Mouse (Mus musculus) stomach, embryonic 15.5 days (tissue): Measurements from ENCODE around the gene Cic. TPM values are rescaled to one million over a fixed set of nuclear protein-coding genes. Genes with fewer than 3 reads are reported as not detected.

Experiments
- ATAC-seq: fragments of 200-750 bp; cut with Nextera tagmentation; 2 replicates; pipeline ENCODE4 v1.8.0; 2017; ENCODE audit warnings: low read depth, moderate number of reproducible peaks, moderate TSS enrichment; ENCODE audit not compliant: insufficient read depth, low FRiP score
- H3K27ac ChIP-seq: fragments of 300-500 bp; sonication (generic); 2 replicates; pipeline ENCODE4 v1.5.1; 2015; ENCODE audit warnings: mild to moderate bottlenecking, inconsistent platforms
- H3K27me3 ChIP-seq: fragments of 300-500 bp; sonication (generic); replicated peaks from 2 replicates; pipeline ENCODE4 v1.6.1; 2015; ENCODE audit warnings: inconsistent platforms
- H3K36me3 ChIP-seq: fragments of 300-500 bp; sonication (generic); 2 replicates; pipeline ENCODE4 v1.6.1; 2015; ENCODE audit warnings: inconsistent platforms
- H3K4me1 ChIP-seq: fragments of 300-500 bp; sonication (generic); 2 replicates; pipeline ENCODE4 v1.6.1; 2015; ENCODE audit warnings: inconsistent platforms
- H3K4me2 ChIP-seq: fragments of 300-500 bp; sonication (generic); 2 replicates; pipeline ENCODE4 v1.6.1; 2015; ENCODE audit warnings: mild to moderate bottlenecking, inconsistent platforms
- H3K4me3 ChIP-seq: fragments of 300-500 bp; sonication (generic); replicated peaks from 2 replicates; pipeline ENCODE4 v1.5.1; 2015; ENCODE audit warnings: inconsistent platforms
- H3K9ac ChIP-seq: fragments of 300-500 bp; sonication (generic); 2 replicates; pipeline ENCODE4 v1.6.1; 2015; ENCODE audit warnings: inconsistent platforms
- H3K9me3 ChIP-seq: fragments of 300-500 bp; sonication (generic); 2 replicates; pipeline ENCODE4 v1.6.1; 2016; ENCODE audit warnings: inconsistent platforms
- WGBS: fragments of 180-500 bp; shearing (Covaris S2); methylation state at CpG from one replicate; pipeline ENCODE4 v1.1.7; 2015; 5-methylcytosine and 5-hydroxymethylcytosine counted together
- polyA plus RNA-seq: library from polyadenylated mRNA; unstranded; fragments of >200 nt; fragmentation: Nextera tagmentation; extraction: Ambion mirVana; gene quantifications from 2 replicates; pipeline ENCODE4 v1.2.1, GENCODE M21; 2015

The Cic gene
- polyA plus RNA-seq, 1 experiment from 2014 or later: 36.4 TPM

- ATAC-seq: no peak
- Histone ChIP-seq H3K9ac (0 out of 2 replicates have a peak overlapping the region, but pooled peaks have one; percentile 96), H3K4me2 (peak overlapping the region; percentile 92), H3K4me1 (peaks cover 47% of the 10 kb centered on the region), H3K27ac (peak overlapping the region; percentile 99; the same call in 1 of the 2 replicates), H3K9me3 (no peaks in the 10 kb centered on the region), H3K27me3 (no peaks in the 10 kb centered on the region), H3K36me3 (peaks cover 21% of the 10 kb centered on the region), H3K4me3 (peak overlapping the region; percentile 99)
- 28% methylated on average over 4 of the region's 4 CpGs for WGBS
Observed at GRCm38 (mm10) chr7:25246759-25247137, 20.8 kb upstream of the Cic start.

GRCm38 (mm10) chr7:25247498-25247897 lies 20.0 kb upstream of the Cic start:
- WGBS: 14% methylated on average over 3 of the region's 3 CpGs

GRCm38 (mm10) chr7:25248018-25248647 lies 19.4 kb upstream of the Cic start:
- peaks cover 17% of the 10 kb centered on the region for H3K36me3 ChIP-seq
- H3K27me3 ChIP-seq: no peaks in the 10 kb centered on the region
- 1% methylated on average over 18 of the region's 18 CpGs for whole genome bisulfite sequencing
- H3K9me3 ChIP-seq: no peaks in the 10 kb centered on the region
- peak overlapping the region; percentile 92 for H3K4me2 ChIP-seq
- H3K9ac ChIP-seq: peak overlapping the region; percentile 96
- peaks cover 49% of the 10 kb centered on the region for H3K4me1 ChIP-seq
- ATAC-seq: no peak
- H3K27ac ChIP-seq: peak overlapping the region; percentile 99
- H3K4me3 ChIP-seq: peak overlapping the region; percentile 99

More at GRCm38 (mm10) chr7:25247498-25247897, 20.0 kb upstream of the Cic start:
- H3K27me3 ChIP-seq: no peaks in the 10 kb centered on the region
- peak overlapping the region; percentile 96 for H3K9ac ChIP-seq
- no peak for ATAC-seq
- peak overlapping the region; percentile 92 for H3K4me2 ChIP-seq
- no peaks in the 10 kb centered on the region for H3K9me3 ChIP-seq
- H3K27ac ChIP-seq: peak overlapping the region; percentile 99
- peak overlapping the region; percentile 99 for H3K4me3 ChIP-seq
- peaks cover 49% of the 10 kb centered on the region for H3K4me1 ChIP-seq
- peaks cover 21% of the 10 kb centered on the region for H3K36me3 ChIP-seq

DNA sequence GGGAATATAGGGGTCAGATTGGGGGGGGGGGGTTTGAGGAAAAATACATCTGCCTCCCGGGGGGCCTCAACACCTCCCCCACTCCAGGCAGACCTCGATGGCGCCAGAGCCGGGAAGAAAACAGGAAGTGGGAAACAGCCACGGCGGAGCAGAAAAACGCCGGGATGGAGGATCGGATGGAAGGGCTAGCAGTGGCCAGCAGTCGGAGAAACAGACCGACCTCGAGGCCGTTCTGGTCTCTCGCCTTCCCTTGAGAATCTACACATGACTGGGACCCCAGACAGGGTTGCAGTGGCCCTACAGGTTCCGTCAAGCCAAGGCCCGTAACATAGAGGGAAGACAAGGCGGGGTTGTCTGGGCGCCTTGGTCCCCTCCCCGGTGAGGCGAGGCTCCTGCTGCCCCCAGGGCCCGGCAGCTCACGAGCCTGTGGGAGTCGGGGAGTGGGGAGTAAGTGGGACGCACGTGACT lies 18.6 kb upstream of the Cic start:
- peak overlapping the region; percentile 99 for H3K4me3 ChIP-seq
- H3K36me3 ChIP-seq: peaks cover 13% of the 10 kb centered on the region
- 0% methylated on average over 25 of the region's 25 CpGs for WGBS
- peak overlapping the region; percentile 99 for H3K27ac ChIP-seq
- H3K9ac ChIP-seq: peak overlapping the region; percentile 96
- peaks cover 49% of the 10 kb centered on the region for H3K4me1 ChIP-seq
- no peaks in the 10 kb centered on the region for H3K9me3 ChIP-seq
- peak; percentile 5; the same call in 1 of the 2 replicates for ATAC-seq
- H3K4me2 ChIP-seq: peak overlapping the region; percentile 92
- H3K27me3 ChIP-seq: no peaks in the 10 kb centered on the region

DNA sequence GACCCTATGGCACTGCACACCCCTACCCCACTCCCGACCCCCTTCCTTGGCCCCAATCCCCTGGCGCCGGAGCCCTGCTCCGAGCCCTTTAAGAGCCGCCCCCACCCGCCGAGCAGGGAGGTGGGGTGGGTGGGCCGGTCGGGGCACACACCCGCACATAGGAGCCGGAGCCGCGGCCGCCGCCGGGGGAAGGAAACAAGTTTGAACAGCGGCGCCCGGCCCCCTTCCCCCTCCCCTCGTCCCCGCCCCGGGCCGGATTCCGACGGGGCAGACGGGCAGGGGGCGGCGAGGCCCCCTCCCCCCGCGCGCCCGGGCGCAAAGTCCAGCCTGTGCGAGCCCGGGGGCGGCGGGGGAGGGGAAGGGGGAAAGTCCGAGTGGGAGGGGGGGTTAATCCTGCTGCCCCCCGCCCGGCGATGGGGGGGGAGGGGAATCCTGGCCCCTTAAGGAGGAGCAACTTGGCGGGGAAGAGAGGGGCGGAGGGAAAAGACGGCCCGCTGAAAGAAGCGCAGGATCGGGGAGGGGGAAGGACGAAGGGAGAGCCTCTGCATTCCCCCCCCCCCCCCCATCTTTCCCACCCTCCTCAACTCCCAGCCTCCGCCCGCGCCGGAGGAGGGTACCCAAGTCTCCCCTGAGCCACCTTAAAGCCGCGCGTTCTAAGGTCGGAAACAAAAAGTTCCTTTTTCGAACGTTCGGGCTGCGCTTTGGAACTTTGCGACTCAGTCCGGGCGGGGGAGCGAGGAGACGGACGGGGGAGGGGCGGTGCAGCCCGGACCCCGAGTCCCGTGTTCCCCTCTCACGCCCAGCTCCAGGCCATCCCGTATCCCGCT lies 18.0 kb upstream of the Cic start:
- Histone ChIP-seq H3K4me1 (peaks cover 44% of the 10 kb centered on the region), H3K4me3 (peak overlapping the region; percentile 99), H3K27me3 (no peaks in the 10 kb centered on the region), H3K9ac (peak overlapping the region; percentile 96), H3K27ac (peak overlapping the region; percentile 99), H3K36me3 (peaks cover 8% of the 10 kb centered on the region), H3K9me3 (no peaks in the 10 kb centered on the region), H3K4me2 (peak overlapping the region; percentile 92)
- WGBS: under 1% methylated on average over 53 of the region's 73 CpGs
- peak; percentile 57 for ATAC-seq

DNA sequence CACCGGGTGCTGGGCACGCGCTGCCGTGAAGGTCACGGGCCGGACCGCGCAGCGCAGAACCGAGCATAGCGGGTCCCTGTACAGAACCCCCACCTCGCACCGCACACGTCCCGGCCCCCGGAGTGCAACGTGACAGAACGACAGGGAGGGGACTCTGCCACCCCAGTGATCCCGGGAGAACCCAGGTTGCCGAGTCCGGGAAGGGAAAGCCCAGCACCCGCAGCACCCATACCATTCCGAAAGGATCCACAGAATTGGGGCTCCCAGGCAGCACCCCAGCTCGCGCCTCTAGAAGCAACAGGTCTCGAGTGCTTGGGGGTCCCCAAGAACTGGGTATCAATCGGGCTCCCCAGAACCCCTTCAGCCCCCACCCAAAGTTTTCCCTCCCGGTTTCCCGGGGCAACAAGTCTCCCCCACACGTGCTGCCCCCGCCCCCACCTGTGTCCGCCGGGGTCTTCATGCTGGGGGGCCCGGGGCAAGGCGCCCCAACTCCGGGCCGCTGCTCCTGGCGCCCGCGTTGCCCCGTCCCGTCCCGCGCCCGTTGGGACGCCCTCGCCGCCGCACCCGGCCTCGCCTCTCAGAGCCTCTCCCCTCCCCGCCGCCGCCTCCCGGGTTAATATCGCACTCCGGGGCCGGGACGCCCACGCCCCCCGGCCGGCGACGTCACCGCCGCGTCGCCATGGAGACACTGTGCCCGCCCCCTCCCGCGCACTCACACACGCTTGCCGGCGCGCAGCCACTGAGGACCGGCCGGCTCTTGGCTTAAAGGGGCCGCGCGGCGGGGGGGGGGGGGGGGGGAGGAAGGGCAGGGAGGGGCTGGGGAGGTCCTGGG lies 17.1 kb upstream of the Cic start, which contains the start of gene Erf:
Erf (minus strand) TSS at position 621 of the 832 bp plus-strand sequence.
- Histone ChIP-seq H3K9ac (peak within 1 kb of the TSS; percentile 96), H3K27me3 (no peaks in the 10 kb centered on the region), H3K4me2 (peak within 1 kb of the TSS; percentile 92), H3K36me3 (peaks cover 3% of the 10 kb centered on the region; the same call in 1 of the 2 replicates), H3K4me1 (peaks cover 40% of the 10 kb centered on the region), H3K4me3 (peak within 1 kb of the TSS; percentile 99), H3K9me3 (no peaks in the 10 kb centered on the region), H3K27ac (peak within 1 kb of the TSS; percentile 99)
- under 1% methylated on average over 67 of the region's 81 CpGs for WGBS
- ATAC-seq: peak; percentile 81

GRCm38 (mm10) chr7:25251071-25251791 lies 16.3 kb upstream of the Cic start:
- Histone ChIP-seq H3K36me3 (no peaks in the 10 kb centered on the region), H3K4me2 (peak overlapping the region; percentile 92), H3K27ac (peak overlapping the region; percentile 99), H3K4me1 (peaks cover 31% of the 10 kb centered on the region), H3K27me3 (no peaks in the 10 kb centered on the region), H3K4me3 (peak overlapping the region; percentile 99), H3K9ac (peak overlapping the region; percentile 96; the same call in 1 of the 2 replicates), H3K9me3 (no peaks in the 10 kb centered on the region)
- WGBS: 2% methylated on average over 22 of the region's 22 CpGs
- peak; percentile 25 for ATAC-seq

- no peaks in the 10 kb centered on the region for H3K27me3 ChIP-seq
- peaks cover 25% of the 10 kb centered on the region for H3K4me1 ChIP-seq
- peak overlapping the region; percentile 99 for H3K4me3 ChIP-seq
- peak overlapping the region; percentile 92 for H3K4me2 ChIP-seq
- H3K9me3 ChIP-seq: no peaks in the 10 kb centered on the region
- no peaks in the 10 kb centered on the region for H3K36me3 ChIP-seq
- ATAC-seq: no peak
- peak overlapping the region; percentile 99 for H3K27ac ChIP-seq
- peak overlapping the region; percentile 17; the same call in 1 of the 2 replicates for H3K9ac ChIP-seq
- 21% methylated on average over 8 of the region's 8 CpGs for WGBS
Observed at GRCm38 (mm10) chr7:25251822-25252221, 15.7 kb upstream of the Cic start.

- no peak overlapping the region for H3K27ac ChIP-seq
- no peaks in the 10 kb centered on the region for H3K27me3 ChIP-seq
Observed at GRCm38 (mm10) chr7:25261896-25262295, 5.6 kb upstream of the Cic start.

GRCm38 (mm10) chr7:25263968-25264870 lies 3.3 kb upstream of the Cic start:
- Histone ChIP-seq H3K27ac (no peak overlapping the region), H3K9me3 (no peaks in the 10 kb centered on the region), H3K27me3 (no peaks in the 10 kb centered on the region), H3K4me3 (no peak overlapping the region), H3K4me2 (no peak overlapping the region), H3K4me1 (peaks cover 13% of the 10 kb centered on the region), H3K9ac (no peak overlapping the region), H3K36me3 (no peaks in the 10 kb centered on the region)
- 31% methylated on average over 17 of the region's 17 CpGs for WGBS
- ATAC-seq: no peak

More at GRCm38 (mm10) chr7:25261896-25262295, 5.6 kb upstream of the Cic start:
- Histone ChIP-seq H3K4me1 (peaks cover 4% of the 10 kb centered on the region; the same call in 1 of the 2 replicates), H3K9me3 (no peaks in the 10 kb centered on the region), H3K36me3 (no peaks in the 10 kb centered on the region), H3K4me3 (no peak overlapping the region), H3K9ac (no peak overlapping the region), H3K4me2 (no peak overlapping the region)
- no peak for ATAC-seq
- 75% methylated on average over 1 of the region's 1 CpGs for WGBS
